In genomic region chr14:22023533-22023932, GRCm38 (mm10) we compare ENCODE assay signal across 27 mouse cellular contexts. TPM values are rescaled to one million over a fixed set of nuclear protein-coding genes. Genes with fewer than 3 reads are reported as not detected.
DNase-seq lines count a peak whose midpoint lies in the region; ATAC-seq and TF ChIP-seq lines count a peak whose summit lies in the region.
"Had no signal": no experiment of that assay in that cellular context is flagged by ENCODE, and none has a peak within 500 bp of the region (broad histone marks: within the 10 kb centered on the region; RNA-seq: fewer than 3 reads in every experiment).

No protein-coding gene starts in this region.

- H3K27ac ChIP-seq in MEL (ENCODE audit: control insufficient read depth, low read depth, low read length) = peak overlapping the region; percentile 50
- no peak overlapping the region for H3K27ac ChIP-seq in liver, embryonic 12.5 days

- peak overlapping the region; percentile 40; the same call in 1 of the 2 replicates for H3K9ac ChIP-seq in MEL (ENCODE audit: control insufficient read depth, low read depth, low read length, poor library complexity, severe bottlenecking)
- H3K9ac ChIP-seq in liver, embryonic 12.5 days = no peak overlapping the region

- no peaks in the 10 kb centered on the region; the same call in none of the 2 replicates for H3K79me2 ChIP-seq in MEL (ENCODE audit: control insufficient read depth, insufficient read depth, low read length, poor library complexity)

- ATAC-seq in common myeloid progenitor, adult 5-6 weeks (replicated peaks; ENCODE audit: low read depth, poor library complexity, severe bottlenecking) = peak; percentile 31; the same call in 1 of the 2 replicates
- no peak for ATAC-seq in liver, embryonic 12.5 days
- ATAC-seq: activated CD4-positive, CD25-positive, alpha-beta regulatory T cell, adult 4 months; CD4-positive, CD25-positive, alpha-beta regulatory T cell, adult 4 months; Patski had no signal

- DNase-seq in 416B (ENCODE audit: low read depth) = peak; percentile 54
- DNase-seq in MEL (ENCODE audit: low read depth, low spot score) = peak; percentile 76
- peak; percentile 54 for DNase-seq in MEL-GATA-1-ER (ENCODE audit: extremely low read depth, low read depth)
- no peak for DNase-seq in kidney, postnatal 36 days
- no peak for DNase-seq in frontal cortex, postnatal 36 days (ENCODE audit: low spot score in 2 of 2)
- no peak for DNase-seq in frontal cortex, adult 2 months (ENCODE audit: extremely low spot score in 1 of 2, low spot score in 1 of 2)
- DNase-seq: adrenal gland, adult 2 months; adrenal gland, adult 8-10 months; adrenal gland, postnatal 10 days; adrenal gland, postnatal 14 days; adrenal gland, postnatal 25 days; adrenal gland, postnatal 36 days; B cell, adult 2 months; cerebellum, adult 11 months; cerebellum, adult 11-12 months; cerebellum, adult 18-20 months; cerebellum, adult 2 months; cerebellum, adult 8-10 months had no signal

- TF ChIP-seq CTCF in MEL (IDR thresholded peaks at IDR 0.05 in 2 of 3, conservative IDR thresholded peaks at IDR 0.05 in 1 of 3; ENCODE audit: control insufficient read depth in 1 of 3, insufficient read depth in 1 of 3, low read depth in 2 of 3, low read length in 3 of 3, poor library complexity in 1 of 3, severe bottlenecking in 1 of 3) = no peak

- no peaks in the 10 kb centered on the region for H3K9me3 ChIP-seq in MEL (replicated peaks; ENCODE audit: insufficient read depth, low read length)
- no peaks in the 10 kb centered on the region for H3K9me3 ChIP-seq in liver, embryonic 12.5 days (replicated peaks)
- H3K9me3 ChIP-seq: G1E had no signal

- no peaks in the 10 kb centered on the region for H3K27me3 ChIP-seq in MEL (ENCODE audit: control insufficient read depth in 1 of 2, insufficient read depth in 2 of 2, low read length in 2 of 2)
- H3K27me3 ChIP-seq in liver, embryonic 12.5 days (replicated peaks) = no peaks in the 10 kb centered on the region
- H3K27me3 ChIP-seq: CH12.LX had no signal

- TF ChIP-seq EP300 in MEL (IDR thresholded peaks at IDR 0.05; ENCODE audit: low read depth in 1 of 2, low read length in 2 of 2) = peak in 1 of 2 experiments; percentile 63; a peak in 2 of 4 replicates

- WGBS in liver, embryonic 12.5 days (ENCODE audit: insufficient replicate concordance) = 36% methylated on average over 4 of the region's 4 CpGs

- peaks cover 0 to 5% of the 10 kb centered on the region in 2 experiments; a peak in 2 of 4 replicates for H3K36me3 ChIP-seq in MEL (ENCODE audit: control insufficient read depth in 1 of 2, insufficient read depth in 2 of 2, low read length in 2 of 2)
- H3K36me3 ChIP-seq in liver, embryonic 12.5 days = no peaks in the 10 kb centered on the region
- H3K36me3 ChIP-seq: G1E had no signal

- no peak for TF ChIP-seq RAD21 in MEL (IDR thresholded peaks at IDR 0.05; ENCODE audit: low read depth, low read length)

- no peak for TF ChIP-seq POLR2A in MEL (IDR thresholded peaks at IDR 0.05; ENCODE audit: control insufficient read depth in 1 of 2, insufficient read depth in 1 of 2, low read depth in 1 of 2, low read length in 2 of 2, poor library complexity in 1 of 2)

- no peak overlapping the region for H3K4me2 ChIP-seq in liver, embryonic 12.5 days

- H3K4me1 ChIP-seq in MEL (ENCODE audit: control insufficient read depth in 1 of 2, insufficient read depth in 2 of 2, low read length in 2 of 2) = peaks cover 6 to 8% of the 10 kb centered on the region in 2 experiments; a peak in 3 of 4 replicates
- H3K4me1 ChIP-seq in liver, embryonic 12.5 days = peaks cover 21% of the 10 kb centered on the region

- no peak overlapping the region for H3K4me3 ChIP-seq in MEL (ENCODE audit: control insufficient read depth in 1 of 2, insufficient read depth in 1 of 2, low read depth in 2 of 2, low read length in 2 of 2)
- no peak overlapping the region for H3K4me3 ChIP-seq in liver, embryonic 12.5 days

TF ChIP-seq in MEL, 35 proteins besides CTCF, POLR2A, EP300 and RAD21:
- TF ChIP-seq USF1 (IDR thresholded peaks at IDR 0.05; ENCODE audit: low read depth, low read length) (no peak), POLR2AphosphoS2 (IDR thresholded peaks at IDR 0.05; ENCODE audit: low read length) (no peak), GABPA (IDR thresholded peaks at IDR 0.05; ENCODE audit: low read depth, low read length) (no peak), TAL1 (IDR thresholded peaks at IDR 0.05; ENCODE audit: low read length) (no peak), POLR2AphosphoS5 (IDR thresholded peaks at IDR 0.05; ENCODE audit: borderline replicate concordance, low read depth, low read length) (no peak), MEF2A (IDR thresholded peaks at IDR 0.05; ENCODE audit: extremely low read depth, insufficient replicate concordance, low read depth, low read length, poor library complexity, severe bottlenecking) (no peak), CHD1 (IDR thresholded peaks at IDR 0.05; ENCODE audit: low read depth, low read length) (no peak), MAX (IDR thresholded peaks at IDR 0.05; ENCODE audit: low read length) (peak; percentile 31; the same call in 1 of the 2 replicates), JUND (IDR thresholded peaks at IDR 0.05; ENCODE audit: low read depth, low read length) (no peak), NELFE (IDR thresholded peaks at IDR 0.05; ENCODE audit: low read depth, low read length) (0 out of 2 replicates have a peak, but pooled peaks have one; percentile 15), BHLHE40 (IDR thresholded peaks at IDR 0.05; ENCODE audit: borderline replicate concordance, low read depth, low read length) (no peak), CHD2 (IDR thresholded peaks at IDR 0.05; ENCODE audit: low read length) (no peak), USF2 (IDR thresholded peaks at IDR 0.05; ENCODE audit: borderline replicate concordance in 1 of 2, insufficient read depth in 1 of 2, low read depth in 1 of 2, low read length in 2 of 2) (no peak), NRF1 (IDR thresholded peaks at IDR 0.05; ENCODE audit: insufficient read depth, low read depth, low read length, poor library complexity, severe bottlenecking) (0 out of 2 replicates have a peak, but pooled peaks have one; percentile 21), ZKSCAN1 (IDR thresholded peaks at IDR 0.05; ENCODE audit: low read depth, low read length) (no peak), GATA1 (IDR thresholded peaks at IDR 0.05; ENCODE audit: low read depth, low read length) (peak; percentile 57; the same call in 1 of the 2 replicates), HCFC1 (IDR thresholded peaks at IDR 0.05; ENCODE audit: low read depth, low read length) (no peak), MAZ (IDR thresholded peaks at IDR 0.05; ENCODE audit: low read depth, low read length) (no peak), MAFK (IDR thresholded peaks at IDR 0.05; ENCODE audit: borderline replicate concordance, low read depth, low read length) (no peak), SIN3A (IDR thresholded peaks at IDR 0.05; ENCODE audit: low read length) (no peak), MYC (IDR thresholded peaks at IDR 0.05; ENCODE audit: low read depth, low read length) (no peak), ETS1 (IDR thresholded peaks at IDR 0.05; ENCODE audit: low read depth, low read length) (no peak), ZC3H11A (IDR thresholded peaks at IDR 0.05; ENCODE audit: low read depth, low read length) (no peak), ELF1 (IDR thresholded peaks at IDR 0.05; ENCODE audit: low read depth, low read length) (no peak), TBP (IDR thresholded peaks at IDR 0.05; ENCODE audit: low read depth, low read length) (no peak), ZNF384 (IDR thresholded peaks at IDR 0.05; ENCODE audit: low read depth, low read length) (no peak), TCF12 (IDR thresholded peaks at IDR 0.05; ENCODE audit: low read depth, low read length) (no peak), UBTF (IDR thresholded peaks at IDR 0.05; ENCODE audit: borderline replicate concordance, insufficient read depth, low read depth, low read length) (no peak), ZMIZ1 (IDR thresholded peaks at IDR 0.05; ENCODE audit: low read depth, low read length) (no peak), MYB (IDR thresholded peaks at IDR 0.05; ENCODE audit: low read depth, low read length) (no peak), E2F4 (IDR thresholded peaks at IDR 0.05; ENCODE audit: borderline replicate concordance, low read depth, low read length) (no peak), SMC3 (IDR thresholded peaks at IDR 0.05; ENCODE audit: low read depth, low read length) (no peak), RCOR1 (IDR thresholded peaks at IDR 0.05; ENCODE audit: low read depth, low read length) (no peak), KAT2A (conservative IDR thresholded peaks at IDR 0.05; ENCODE audit: low read depth, low read length) (no peak)

RNA-seq across cellular contexts. Expression of gene Lrmda, which starts 4.0 kb away (rescaled TPM):
- 3.7 and 5.9 TPM in 2 replicates for total RNA-seq in MEL (2012; rRNA removed)
- 1 to 10 TPM in 1 of 2 experiments, not detected in 1; 5.1 TPM for polyA plus RNA-seq in MEL (2012; ENCODE audit: insufficient read depth in 1 of 2, insufficient read length in 2 of 2, low read depth in 1 of 2, low replicate concordance in 2 of 2, missing spikeins in 1 of 2)
- total RNA-seq in common myeloid progenitor, adult 5-6 weeks (2017) = 13.2 and 16.1 TPM in 2 replicates
- 0.14 and 0.53 TPM in 2 replicates for polyA plus RNA-seq in frontal cortex, adult 2 months (2012; rRNA removed)
- polyA plus RNA-seq in liver, embryonic 12.5 days (2016; fragmentation: Nextera tagmentation; extraction: Ambion mirVana) = 0.23 and 0.49 TPM in 2 replicates
- total RNA-seq: G1E had no signal
- polyA plus RNA-seq: activated CD4-positive, CD25-positive, alpha-beta regulatory T cell, adult 4 months; brain, embryonic 14.5 days; C2C12; CD4-positive, CD25-positive, alpha-beta regulatory T cell, adult 4 months; G1E had no signal

RNA-seq across cellular contexts. Expression of gene Zfp503, which starts 34.1 kb away (rescaled TPM):
- 0.96 and 1.1 TPM in 2 replicates for total RNA-seq in MEL (2012; rRNA removed)
- polyA plus RNA-seq in MEL (2012; ENCODE audit: insufficient read depth in 1 of 2, insufficient read length in 2 of 2, low read depth in 1 of 2, low replicate concordance in 2 of 2, missing spikeins in 1 of 2) = 1 to 10 TPM in 1 of 2 experiments, not detected in 1; 2.1 TPM
- under 0.01 and 0.29 TPM in 2 replicates for total RNA-seq in common myeloid progenitor, adult 5-6 weeks (2017)
- polyA plus RNA-seq in frontal cortex, adult 2 months (2012; rRNA removed) = 1.2 and 1.4 TPM in 2 replicates
- 2.8 and 4.0 TPM in 2 replicates for polyA plus RNA-seq in liver, embryonic 12.5 days (2016; fragmentation: Nextera tagmentation; extraction: Ambion mirVana)
- total RNA-seq: CH12.LX, G1E had no signal
- polyA plus RNA-seq: activated CD4-positive, CD25-positive, alpha-beta regulatory T cell, adult 4 months; CD4-positive, CD25-positive, alpha-beta regulatory T cell, adult 4 months had no signal

Comparison
In these comparisons a context has a peak if more than half of its experiments do, and no peak if none do; other contexts are left out.
1. DNase-seq: peak in 416B (single experiment), MEL (single experiment) and MEL-GATA-1-ER (single experiment); none in kidney, postnatal 36 days (0 of 2), frontal cortex, postnatal 36 days (0 of 2) and frontal cortex, adult 2 months (0 of 2).